Mouse (Mus musculus) hindbrain, embryonic 14.5 days (tissue): Measurements from ENCODE around the gene Trim80. TPM values are rescaled to one million over a fixed set of nuclear protein-coding genes. Genes with fewer than 3 reads are reported as not detected.
"Not testable (repeated sequence)": the region's sequence is repeated elsewhere in the genome, so short reads cannot be mapped to it uniquely, and the experiment has no call there.

Experiments used
- ATAC-seq: fragments of 200-750 bp; cut with Nextera tagmentation; 2 replicates; pipeline ENCODE4 v1.8.0; 2017; ENCODE audit warnings: moderate number of reproducible peaks, mild to moderate bottlenecking, moderate TSS enrichment, moderate library complexity; ENCODE audit not compliant: low FRiP score
- DNase-seq: peaks from one replicate; pipeline ENCODE4 v3.0.0-alpha.2; 2015; ENCODE audit warnings: low spot score
- H3K27ac ChIP-seq: fragments of 300-500 bp; sonication (generic); 2 replicates; pipeline ENCODE4 v1.5.1; 2014; ENCODE audit warnings: mild to moderate bottlenecking, moderate library complexity
- H3K27me3 ChIP-seq: fragments of 300-500 bp; sonication (generic); 2 replicates; pipeline ENCODE4 v1.6.1; 2014; ENCODE audit warnings: mild to moderate bottlenecking, low read length, mixed read lengths; ENCODE audit not compliant: control insufficient read depth, insufficient read depth
- H3K36me3 ChIP-seq: fragments of 300-500 bp; sonication (generic); replicated peaks from 2 replicates; pipeline ENCODE4 v1.6.1; 2014; ENCODE audit not compliant: control insufficient read depth, insufficient read depth
- H3K4me1 ChIP-seq: fragments of 300-500 bp; sonication (generic); replicated peaks from 2 replicates; pipeline ENCODE4 v1.6.1; 2014; ENCODE audit warnings: antibody characterized with exemption, low read length, mixed read lengths; ENCODE audit not compliant: control insufficient read depth, insufficient read depth
- H3K4me2 ChIP-seq: fragments of 300-500 bp; sonication (generic); replicated peaks from 2 replicates; pipeline ENCODE4 v1.6.1; 2014; ENCODE audit warnings: mild to moderate bottlenecking, moderate library complexity
- H3K4me3 ChIP-seq: fragments of 300-500 bp; sonication (generic); replicated peaks from 2 replicates; pipeline ENCODE4 v1.5.1; 2014; ENCODE audit warnings: mild to moderate bottlenecking, low read length
- H3K9ac ChIP-seq: fragments of 300-500 bp; sonication (generic); 2 replicates; pipeline ENCODE4 v1.6.1; 2014
- H3K9me3 ChIP-seq: fragments of 300-500 bp; sonication (generic); 2 replicates; pipeline ENCODE4 v1.6.1; 2016; ENCODE audit warnings: low read length; ENCODE audit not compliant: control insufficient read depth
- WGBS: fragments of 180-500 bp; shearing (Covaris S2); extraction: QIAGEN DNeasy Blood & Tissue Kit; methylation state at CpG from one replicate; pipeline ENCODE4 v1.1.7; 2014; 5-methylcytosine and 5-hydroxymethylcytosine counted together
- polyA plus RNA-seq: library from polyadenylated mRNA; unstranded; fragments of >200 nt; fragmentation: Nextera tagmentation; extraction: Ambion mirVana; gene quantifications from 2 replicates; pipeline ENCODE4 v1.2.1, GENCODE M21; 2014

The Trim80 gene
- polyA plus RNA-seq, 1 experiment from 2014 or later, result not detected

DNA sequence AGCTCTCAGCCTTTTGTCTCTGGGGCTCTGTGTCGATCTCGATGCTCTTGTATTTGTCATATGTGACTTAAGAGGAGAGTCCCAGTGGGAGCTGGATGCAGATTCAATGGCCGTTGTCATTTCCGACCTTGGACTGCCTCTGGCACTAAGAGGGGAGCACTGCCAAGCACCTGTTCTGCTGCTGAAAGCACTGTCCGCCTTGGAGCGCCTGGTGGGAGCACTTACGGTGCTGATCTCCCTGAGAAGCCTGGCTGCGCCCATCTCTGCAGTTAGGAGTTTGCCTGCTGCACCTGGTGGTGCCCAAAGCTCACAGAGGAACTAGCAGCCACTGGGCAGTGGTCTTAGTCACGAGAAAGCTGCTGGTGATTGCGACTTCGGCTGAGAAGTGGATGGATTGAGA lies 42.9 kb downstream of the Trim80 start:
- Histone ChIP-seq H3K4me2 (no peak overlapping the region), H3K4me1 (no peaks in the 10 kb centered on the region), H3K9ac (no peak overlapping the region), H3K9me3 (no peaks in the 10 kb centered on the region), H3K27me3 (no peaks in the 10 kb centered on the region), H3K27ac (no peak overlapping the region), H3K36me3 (peaks cover 16% of the 10 kb centered on the region; the same call in 1 of the 2 replicates), H3K4me3 (no peak overlapping the region)
- ATAC-seq (no peak), DNase-seq (no peak)
- 70% methylated on average over 11 of the region's 11 CpGs for WGBS

DNA sequence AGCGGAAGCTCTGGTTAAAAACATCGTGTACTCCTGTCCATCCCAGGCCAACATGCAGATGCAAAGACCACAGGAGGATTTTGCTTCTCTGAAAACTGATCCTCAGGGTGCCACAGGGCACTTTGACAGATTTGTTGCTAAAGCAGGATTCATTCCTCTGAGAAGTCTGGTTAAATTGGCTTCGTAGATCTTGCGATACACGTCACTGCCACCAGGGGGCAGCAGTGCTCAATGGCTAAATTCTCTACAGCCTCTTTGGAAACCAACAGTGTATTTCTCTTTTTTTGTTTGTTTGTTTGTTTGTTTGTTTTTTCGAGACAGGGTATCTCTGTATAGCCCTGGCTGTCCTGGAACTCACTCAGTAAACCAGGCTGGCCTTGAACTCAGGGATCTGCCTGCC lies 43.4 kb downstream of the Trim80 start:
- peaks cover 20% of the 10 kb centered on the region for H3K36me3 ChIP-seq
- no peak; the same call in 1 of the 2 replicates for ATAC-seq
- no peak overlapping the region for H3K9ac ChIP-seq
- H3K4me1 ChIP-seq, result no peaks in the 10 kb centered on the region
- 20% methylated on average over 6 of the region's 6 CpGs for WGBS
- no peak overlapping the region for H3K4me3 ChIP-seq
- H3K27ac ChIP-seq, result no peak overlapping the region
- no peaks in the 10 kb centered on the region for H3K27me3 ChIP-seq
- no peak overlapping the region for H3K4me2 ChIP-seq
- DNase-seq, result peak; percentile 91
- H3K9me3 ChIP-seq, result no peaks in the 10 kb centered on the region

DNA sequence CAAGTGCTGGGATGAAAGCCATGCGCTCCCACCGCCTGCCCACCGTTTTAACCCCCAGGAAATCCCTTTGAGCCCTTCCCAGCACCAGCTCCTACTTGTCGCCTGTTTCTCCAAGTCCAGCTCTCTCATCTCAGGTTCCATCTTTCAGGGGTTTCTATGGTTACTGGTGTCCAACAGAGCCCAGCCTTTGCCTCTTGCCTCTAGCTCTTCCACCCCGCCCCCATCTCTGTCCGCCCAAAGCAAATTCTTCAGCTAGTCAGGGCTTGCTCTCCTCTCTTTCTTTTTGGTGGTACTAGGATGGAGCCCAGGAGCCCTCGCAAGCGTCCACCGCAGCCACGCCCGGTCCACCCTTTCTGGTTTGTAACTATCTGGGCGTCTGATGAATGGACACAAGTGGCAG lies 44.8 kb downstream of the Trim80 start:
- Histone ChIP-seq H3K27me3 (no peaks in the 10 kb centered on the region), H3K4me2 (no peak overlapping the region), H3K4me3 (no peak overlapping the region), H3K36me3 (peaks cover 33% of the 10 kb centered on the region), H3K4me1 (no peaks in the 10 kb centered on the region), H3K9me3 (no peaks in the 10 kb centered on the region), H3K9ac (no peak overlapping the region), H3K27ac (no peak overlapping the region)
- ATAC-seq (no peak), DNase-seq (no peak)
- WGBS, result 39% methylated on average over 12 of the region's 12 CpGs

DNA sequence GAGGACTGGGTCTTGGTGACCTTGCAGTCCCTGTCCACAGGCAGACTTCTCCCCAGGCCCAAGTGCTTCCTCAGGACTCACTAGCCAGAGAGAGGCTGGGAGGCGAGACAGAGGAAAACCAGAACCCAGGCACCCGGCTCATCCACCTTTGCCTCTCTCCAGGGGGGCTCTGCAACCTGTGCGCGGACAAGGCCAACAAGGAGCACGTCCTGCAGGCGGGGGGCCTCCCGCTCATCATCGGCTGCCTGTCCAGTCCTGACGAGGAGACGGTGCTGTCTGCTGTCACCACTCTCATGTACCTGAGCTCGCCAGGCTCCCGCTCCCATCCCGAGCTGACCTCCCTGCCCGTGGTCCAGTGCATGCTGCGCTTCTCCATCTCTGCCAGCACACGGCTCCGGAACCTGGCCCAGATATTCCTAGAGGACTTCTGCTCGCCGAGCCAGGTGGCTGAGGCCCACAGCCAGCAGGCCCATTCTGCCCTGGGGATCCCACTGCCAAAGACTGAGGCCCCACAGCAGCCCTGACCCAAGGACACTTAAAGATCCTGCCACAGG lies 48.3 kb downstream of the Trim80 start:
- H3K9me3 ChIP-seq, result no peaks in the 10 kb centered on the region
- no peak overlapping the region for H3K4me2 ChIP-seq
- WGBS, result 93% methylated on average over 19 of the region's 19 CpGs
- no peak overlapping the region for H3K27ac ChIP-seq
- DNase-seq (no peak), ATAC-seq (no peak)
- H3K36me3 ChIP-seq, result peaks cover 26% of the 10 kb centered on the region
- H3K27me3 ChIP-seq, result no peaks in the 10 kb centered on the region
- peaks cover 16% of the 10 kb centered on the region for H3K4me1 ChIP-seq
- H3K9ac ChIP-seq, result no peak overlapping the region
- H3K4me3 ChIP-seq, result no peak overlapping the region

DNA sequence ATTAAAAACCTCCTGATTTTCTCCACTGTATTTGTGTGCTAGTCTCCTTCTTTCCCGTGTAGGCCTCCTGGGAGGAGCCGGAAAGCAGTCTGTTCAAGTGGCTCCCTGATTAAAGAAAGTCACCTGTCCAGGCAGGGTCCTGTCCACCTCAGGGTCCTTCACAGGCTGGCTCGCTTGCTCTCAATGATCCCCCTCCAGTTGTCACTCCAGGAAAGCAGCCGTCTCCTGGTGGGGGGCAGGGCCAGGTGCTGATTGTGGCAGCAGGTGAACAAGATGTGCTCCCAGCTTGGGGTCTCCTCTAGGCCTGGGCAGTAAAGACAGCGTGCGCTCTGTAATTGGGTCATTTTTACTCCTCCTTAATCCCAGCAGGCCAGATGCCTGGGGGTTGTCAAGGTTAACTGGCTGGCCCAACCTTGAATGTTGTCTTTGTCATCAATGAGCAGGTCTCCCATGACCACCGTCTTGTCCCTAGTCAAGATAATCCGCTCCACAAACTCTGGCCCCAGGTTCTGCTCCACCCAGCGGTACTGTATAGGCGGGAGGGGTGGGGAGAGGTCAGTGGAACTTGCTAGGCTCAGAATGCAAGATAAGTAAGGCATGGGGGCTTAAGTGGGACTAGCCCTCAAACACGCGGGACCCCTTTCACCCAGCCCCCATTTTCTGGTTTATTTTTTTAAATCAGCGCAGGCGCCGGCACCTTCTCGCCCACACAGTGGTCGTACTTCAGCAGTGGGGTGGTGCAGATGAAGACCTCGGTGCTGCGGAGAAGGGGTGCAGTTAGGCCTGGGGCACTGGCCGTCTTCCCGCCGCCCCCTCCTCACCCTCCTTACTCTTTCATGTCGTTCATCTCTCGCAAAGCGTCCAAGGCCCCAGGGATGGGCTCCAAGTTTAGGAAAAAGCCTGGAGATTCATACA lies 50.4 kb downstream of the Trim80 start:
- peak overlapping the region; percentile 58 for H3K4me2 ChIP-seq
- peak overlapping the region; percentile 70 for H3K9ac ChIP-seq
- H3K27ac ChIP-seq, result peak overlapping the region; percentile 84
- peak; percentile 39 for ATAC-seq
- whole genome bisulfite sequencing, result 24% methylated on average over 25 of the region's 25 CpGs
- H3K4me3 ChIP-seq, result peak overlapping the region; percentile 59
- DNase-seq, result no peak
- H3K27me3 ChIP-seq, result no peaks in the 10 kb centered on the region
- peaks cover 16% of the 10 kb centered on the region for H3K4me1 ChIP-seq
- peaks cover 26% of the 10 kb centered on the region for H3K36me3 ChIP-seq
- no peaks in the 10 kb centered on the region for H3K9me3 ChIP-seq

DNA sequence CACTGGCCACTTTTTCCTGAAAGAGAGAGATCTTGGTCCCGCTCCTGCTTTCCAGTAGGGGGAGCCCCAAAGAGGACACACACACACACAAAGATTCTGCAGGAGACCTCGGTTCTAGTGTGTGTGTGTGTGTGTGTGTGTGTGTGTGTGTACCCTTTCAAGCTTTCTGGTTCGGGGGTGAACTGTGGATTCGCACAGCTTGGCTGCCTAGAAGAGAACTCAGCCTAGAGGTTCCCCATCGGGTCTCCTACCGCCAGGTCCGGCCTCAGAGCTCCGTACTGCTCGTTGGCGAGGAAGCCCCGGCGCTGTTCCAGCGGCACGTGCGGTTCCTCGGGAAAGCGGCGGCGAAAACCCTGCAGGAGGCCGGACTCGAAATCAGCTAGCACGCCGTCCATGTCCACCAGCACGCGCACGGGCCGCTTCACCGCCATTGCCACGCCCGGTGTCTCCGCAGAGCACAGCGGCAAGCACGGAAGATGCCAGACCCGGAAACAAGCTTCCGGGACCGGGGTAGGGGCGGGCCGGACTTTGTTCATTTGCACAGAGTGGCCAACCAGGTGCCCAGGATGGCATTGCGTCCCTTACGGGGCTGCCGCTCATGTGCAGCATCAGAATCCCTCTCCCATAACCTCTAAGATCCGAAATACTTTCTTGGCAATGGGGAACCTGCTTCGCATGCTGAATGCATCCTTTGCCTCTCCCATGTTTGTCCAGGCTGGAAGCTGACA lies 51.2 kb downstream of the Trim80 start, which contains the start of gene Nt5c:
TSS of gene Nt5c (minus strand) at position 507 of the 728 bp plus-strand sequence.
- Histone ChIP-seq H3K4me3 (peak within 1 kb of the TSS; percentile 59), H3K9ac (peak within 1 kb of the TSS; percentile 70), H3K36me3 (peaks cover 24% of the 10 kb centered on the region), H3K9me3 (no peaks in the 10 kb centered on the region), H3K27ac (peak within 1 kb of the TSS; percentile 84), H3K4me2 (peak within 1 kb of the TSS; percentile 58), H3K27me3 (no peaks in the 10 kb centered on the region), H3K4me1 (peaks cover 16% of the 10 kb centered on the region)
- peak; percentile 78 for DNase-seq
- peak; percentile 91 for ATAC-seq
- under 1% methylated on average over 43 of the region's 43 CpGs for WGBS

DNA sequence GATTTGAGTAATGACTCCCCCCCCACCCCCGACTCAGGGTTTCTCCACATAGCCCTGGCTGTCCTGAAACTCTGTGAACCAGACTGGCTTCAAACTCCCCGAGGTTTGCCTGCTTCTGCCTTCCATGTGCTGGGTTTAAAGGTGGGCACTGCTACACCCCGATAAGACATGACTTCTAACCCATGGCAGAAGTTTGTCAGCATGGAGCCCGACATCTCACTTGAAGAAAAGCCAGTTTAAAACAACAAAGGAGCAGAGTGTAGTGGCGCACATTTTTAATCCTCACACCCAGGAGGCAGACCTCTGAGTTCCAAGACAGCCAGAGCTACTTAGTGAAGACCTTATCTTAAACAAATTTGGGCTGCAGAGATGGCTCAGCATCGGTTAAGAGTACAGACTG lies 52.0 kb downstream of the Trim80 start:
- H3K9me3 ChIP-seq, result no peaks in the 10 kb centered on the region
- peak overlapping the region; percentile 70 for H3K9ac ChIP-seq
- H3K4me1 ChIP-seq, result peaks cover 16% of the 10 kb centered on the region
- H3K27ac ChIP-seq, result peak overlapping the region; percentile 20; the same call in 1 of the 2 replicates
- no peaks in the 10 kb centered on the region for H3K27me3 ChIP-seq
- peaks cover 33% of the 10 kb centered on the region for H3K36me3 ChIP-seq
- DNase-seq, result no peak
- WGBS, result 45% methylated on average over 6 of the region's 6 CpGs
- ATAC-seq, result no peak
- H3K4me3 ChIP-seq, result peak overlapping the region; percentile 59
- H3K4me2 ChIP-seq, result peak overlapping the region; percentile 58

DNA sequence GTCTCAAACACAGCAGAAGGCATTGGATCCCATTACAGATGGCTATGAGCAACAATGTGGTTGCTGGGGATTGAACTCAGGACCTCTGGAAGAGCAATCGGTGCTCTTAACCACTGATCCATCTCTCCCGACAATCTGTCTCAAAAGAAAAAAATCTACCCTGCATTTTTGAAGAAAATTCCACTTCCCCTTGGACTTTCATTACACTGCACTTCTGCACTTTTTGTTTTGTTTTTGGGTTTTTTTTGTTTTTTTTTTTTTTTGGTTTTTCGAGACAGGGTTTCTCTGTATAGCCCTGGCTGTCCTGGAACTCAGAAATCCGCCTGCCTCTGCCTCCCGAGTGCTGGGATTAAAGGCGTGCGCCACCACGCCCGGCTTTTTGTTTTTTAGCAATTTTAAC lies 56.2 kb downstream of the Trim80 start:
- DNase-seq, ATAC-seq, H3K4me1 ChIP-seq, H3K9ac ChIP-seq, H3K9me3 ChIP-seq, H3K4me2 ChIP-seq, H3K4me3 ChIP-seq, H3K27me3 ChIP-seq, H3K27ac ChIP-seq: not testable (repeated sequence)
- 91% methylated on average over 9 of the region's 9 CpGs for WGBS
- H3K36me3 ChIP-seq, result peaks cover 52% of the 10 kb centered on the region
